Mouse (Mus musculus): ENCODE data around the gene Hlcs. TPM values are rescaled to one million over a fixed set of nuclear protein-coding genes. Genes with fewer than 3 reads are reported as not detected.

The Hlcs gene
- polyA plus RNA-seq, 1 experiment = 7.8 TPM

DNA sequence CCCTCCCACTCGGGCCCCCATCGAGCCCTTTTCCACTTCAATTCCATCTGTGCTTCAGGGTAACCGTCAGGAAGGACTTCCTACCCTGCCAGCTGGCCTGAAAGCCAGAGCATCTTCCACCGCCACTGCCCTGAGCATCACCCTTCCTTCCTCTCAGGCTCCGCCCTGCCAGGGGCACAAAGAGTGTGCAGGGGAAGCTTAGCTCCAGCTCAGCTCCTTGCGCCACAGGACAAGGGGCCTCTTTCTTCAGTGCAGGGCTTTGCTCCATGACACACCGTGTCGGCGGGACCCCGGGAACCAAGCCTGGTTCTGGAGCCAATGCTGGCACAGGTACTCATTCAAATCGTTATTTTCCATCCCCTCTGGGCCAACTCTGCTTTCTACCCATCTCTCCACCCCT is 165.2 kb downstream of the Hlcs start:
- 16% methylated on average over 11 of the region's 11 CpGs for WGBS
- no peak for DNase-seq
- Histone ChIP-seq H3K4me1 (replicated peaks; ENCODE audit: control insufficient read depth, insufficient read depth, low read length) (peaks cover 4% of the 10 kb centered on the region), H3K4me3 (ENCODE audit: control insufficient read depth, insufficient read depth, low read length) (no peak overlapping the region), H3K27me3 (ENCODE audit: control insufficient read depth, insufficient read depth, low read length) (no peaks in the 10 kb centered on the region), H3K36me3 (ENCODE audit: control insufficient read depth, insufficient read depth, low read length) (no peaks in the 10 kb centered on the region), H3K27ac (ENCODE audit: control insufficient read depth, insufficient read depth, low read length) (no peak overlapping the region)
- TF ChIP-seq CTCF (IDR thresholded peaks at IDR 0.05; ENCODE audit: borderline replicate concordance, control insufficient read depth, extremely low read depth, insufficient read depth, low read length, poor library complexity) (no peak), POLR2A (IDR thresholded peaks at IDR 0.05; ENCODE audit: control insufficient read depth, extremely low read depth, insufficient read depth, low read length, poor library complexity) (no peak)

GRCm38 (mm10) chr16:94143325-94143724 is 170.0 kb downstream of the Hlcs start:
- Histone ChIP-seq H3K4me3 (ENCODE audit: control insufficient read depth, insufficient read depth, low read length) (no peak overlapping the region), H3K27me3 (ENCODE audit: control insufficient read depth, insufficient read depth, low read length) (no peaks in the 10 kb centered on the region), H3K36me3 (ENCODE audit: control insufficient read depth, insufficient read depth, low read length) (no peaks in the 10 kb centered on the region), H3K27ac (ENCODE audit: control insufficient read depth, insufficient read depth, low read length) (no peak overlapping the region), H3K4me1 (replicated peaks; ENCODE audit: control insufficient read depth, insufficient read depth, low read length) (peaks cover 4% of the 10 kb centered on the region)
- no peak for DNase-seq
- TF ChIP-seq POLR2A (IDR thresholded peaks at IDR 0.05; ENCODE audit: control insufficient read depth, extremely low read depth, insufficient read depth, low read length, poor library complexity) = no peak
- TF ChIP-seq CTCF (IDR thresholded peaks at IDR 0.05; ENCODE audit: borderline replicate concordance, control insufficient read depth, extremely low read depth, insufficient read depth, low read length, poor library complexity) = no peak
- WGBS = 57% methylated on average over 10 of the region's 10 CpGs

DNA sequence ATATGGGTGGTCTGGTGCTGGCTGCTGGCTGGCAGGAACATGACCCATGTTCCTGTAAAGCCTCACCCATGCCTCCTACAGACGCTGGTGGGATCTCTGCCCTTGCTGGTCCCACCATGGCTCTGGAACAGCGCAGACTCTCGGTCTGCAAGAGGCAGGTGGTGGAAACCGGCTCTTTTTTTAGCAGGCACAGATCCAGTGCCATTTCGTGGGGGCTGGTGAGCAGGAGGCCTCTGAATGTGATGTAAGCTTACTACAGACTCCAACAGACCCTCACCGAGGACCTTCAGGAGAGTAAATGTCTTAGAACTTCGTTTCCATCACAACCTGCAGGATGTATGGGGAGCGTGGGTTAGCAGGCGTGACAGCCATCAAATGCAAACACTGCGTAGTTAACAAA is 172.6 kb downstream of the Hlcs start:
- WGBS = 92% methylated on average over 10 of the region's 10 CpGs

GRCm38 (mm10) chr16:94134218-94134617 is 179.2 kb downstream of the Hlcs start:
- WGBS = 94% methylated on average over 10 of the region's 10 CpGs
- Histone ChIP-seq H3K27me3 (ENCODE audit: control insufficient read depth, insufficient read depth, low read length) (no peaks in the 10 kb centered on the region), H3K4me1 (replicated peaks; ENCODE audit: control insufficient read depth, insufficient read depth, low read length) (no peaks in the 10 kb centered on the region), H3K36me3 (ENCODE audit: control insufficient read depth, insufficient read depth, low read length) (no peaks in the 10 kb centered on the region), H3K27ac (ENCODE audit: control insufficient read depth, insufficient read depth, low read length) (no peak overlapping the region), H3K4me3 (ENCODE audit: control insufficient read depth, insufficient read depth, low read length) (no peak overlapping the region)
- TF ChIP-seq CTCF (IDR thresholded peaks at IDR 0.05; ENCODE audit: borderline replicate concordance, control insufficient read depth, extremely low read depth, insufficient read depth, low read length, poor library complexity) = no peak
- TF ChIP-seq POLR2A (IDR thresholded peaks at IDR 0.05; ENCODE audit: control insufficient read depth, extremely low read depth, insufficient read depth, low read length, poor library complexity) = no peak
- no peak for DNase-seq

More for the DNA sequence above, 172.6 kb downstream of the Hlcs start:
- Histone ChIP-seq H3K27ac (ENCODE audit: control insufficient read depth, insufficient read depth, low read length) (no peak overlapping the region), H3K4me3 (ENCODE audit: control insufficient read depth, insufficient read depth, low read length) (no peak overlapping the region), H3K4me1 (replicated peaks; ENCODE audit: control insufficient read depth, insufficient read depth, low read length) (no peaks in the 10 kb centered on the region), H3K27me3 (ENCODE audit: control insufficient read depth, insufficient read depth, low read length) (no peaks in the 10 kb centered on the region), H3K36me3 (ENCODE audit: control insufficient read depth, insufficient read depth, low read length) (no peaks in the 10 kb centered on the region)
- no peak for TF ChIP-seq CTCF (IDR thresholded peaks at IDR 0.05; ENCODE audit: borderline replicate concordance, control insufficient read depth, extremely low read depth, insufficient read depth, low read length, poor library complexity)
- TF ChIP-seq POLR2A (IDR thresholded peaks at IDR 0.05; ENCODE audit: control insufficient read depth, extremely low read depth, insufficient read depth, low read length, poor library complexity) = no peak
- DNase-seq = no peak

DNA sequence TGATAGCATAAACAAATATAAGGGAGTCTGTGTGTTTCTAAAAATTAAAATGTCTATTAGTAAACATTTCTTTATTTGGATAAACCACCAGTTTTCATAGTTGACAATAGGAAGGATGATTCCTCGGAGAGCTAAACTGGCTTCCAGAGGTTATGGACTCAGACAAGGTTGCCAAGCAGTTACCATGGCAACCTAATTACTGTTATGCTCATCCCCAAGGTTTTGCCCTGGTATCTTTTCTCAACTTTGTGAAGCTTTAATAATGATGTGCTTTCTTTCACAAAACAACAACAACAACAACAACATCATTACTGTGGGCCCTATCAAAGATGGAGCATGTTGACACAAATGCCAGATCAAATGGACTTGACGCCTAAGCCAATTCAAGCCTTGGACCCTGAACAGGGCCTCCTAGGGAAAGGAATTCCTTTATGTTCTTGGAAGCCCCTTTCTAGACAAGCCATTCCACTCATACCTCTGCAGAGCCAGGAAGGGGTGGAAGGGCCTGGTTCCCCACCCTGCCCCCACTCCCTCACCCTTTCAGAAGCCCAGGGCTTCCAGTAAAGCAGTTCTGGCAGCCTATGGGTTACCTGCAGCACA is 185.0 kb downstream of the Hlcs start:
- WGBS = 94% methylated on average over 2 of the region's 2 CpGs
- H3K27ac ChIP-seq (ENCODE audit: control insufficient read depth, insufficient read depth, low read length) = no peak overlapping the region
- no peaks in the 10 kb centered on the region for H3K36me3 ChIP-seq (ENCODE audit: control insufficient read depth, insufficient read depth, low read length)
- DNase-seq = no peak
- H3K4me3 ChIP-seq (ENCODE audit: control insufficient read depth, insufficient read depth, low read length) = no peak overlapping the region
- H3K27me3 ChIP-seq (ENCODE audit: control insufficient read depth, insufficient read depth, low read length) = peaks cover 25% of the 10 kb centered on the region
- no peaks in the 10 kb centered on the region for H3K4me1 ChIP-seq (replicated peaks; ENCODE audit: control insufficient read depth, insufficient read depth, low read length)
- no peak for TF ChIP-seq POLR2A (IDR thresholded peaks at IDR 0.05; ENCODE audit: control insufficient read depth, extremely low read depth, insufficient read depth, low read length, poor library complexity)
- TF ChIP-seq CTCF (IDR thresholded peaks at IDR 0.05; ENCODE audit: borderline replicate concordance, control insufficient read depth, extremely low read depth, insufficient read depth, low read length, poor library complexity) = no peak

GRCm38 (mm10) chr16:94126200-94126599 is 187.2 kb downstream of the Hlcs start:
- Histone ChIP-seq H3K4me3 (ENCODE audit: control insufficient read depth, insufficient read depth, low read length) (no peak overlapping the region), H3K27me3 (ENCODE audit: control insufficient read depth, insufficient read depth, low read length) (peaks cover 27% of the 10 kb centered on the region), H3K36me3 (ENCODE audit: control insufficient read depth, insufficient read depth, low read length) (no peaks in the 10 kb centered on the region), H3K27ac (ENCODE audit: control insufficient read depth, insufficient read depth, low read length) (no peak overlapping the region), H3K4me1 (replicated peaks; ENCODE audit: control insufficient read depth, insufficient read depth, low read length) (no peaks in the 10 kb centered on the region)
- no peak for DNase-seq
- no peak for TF ChIP-seq POLR2A (IDR thresholded peaks at IDR 0.05; ENCODE audit: control insufficient read depth, extremely low read depth, insufficient read depth, low read length, poor library complexity)
- no peak for TF ChIP-seq CTCF (IDR thresholded peaks at IDR 0.05; ENCODE audit: borderline replicate concordance, control insufficient read depth, extremely low read depth, insufficient read depth, low read length, poor library complexity)
- 54% methylated on average over 9 of the region's 9 CpGs for WGBS

Data from thymus, adult 2 months (tissue).